Mouse (Mus musculus) adrenal gland, postnatal 10 days (tissue): ENCODE measurements around the gene Aatk. TPM values are rescaled to one million over a fixed set of nuclear protein-coding genes. Genes with fewer than 3 reads are reported as not detected.

Experiments
- DNase-seq: peaks from one replicate; pipeline ENCODE4 v3.0.0; 2021; ENCODE audit warnings: mixed read lengths
- total RNA-seq, 2 experiments: library from RNA; stranded (reverse); gene quantifications; 2 replicates each; pipeline ENCODE4 v1.2.3; 2021

Gene Aatk
- total RNA-seq, 2 experiments from 2014 or later, result 16.3 to 23.5 TPM

GRCm38 (mm10) chr11:119989115-119989564 is 57.8 kb downstream of the Aatk start:
- peak; percentile 74 for DNase-seq

- peak; percentile 49 for DNase-seq
Measured at GRCm38 (mm10) chr11:119988391-119988790, 58.6 kb downstream of the Aatk start.

GRCm38 (mm10) chr11:119987876-119988275 is 59.1 kb downstream of the Aatk start:
- no peak for DNase-seq

- DNase-seq, result no peak
Measured at GRCm38 (mm10) chr11:119986751-119987425, 60.1 kb downstream of the Aatk start.

GRCm38 (mm10) chr11:119983151-119983550 is 63.8 kb downstream of the Aatk start:
- DNase-seq, result peak; percentile 50

GRCm38 (mm10) chr11:119982236-119982635 is 64.7 kb downstream of the Aatk start:
- DNase-seq, result no peak

- DNase-seq, result no peak
Measured at GRCm38 (mm10) chr11:119981769-119982168, 65.2 kb downstream of the Aatk start.

GRCm38 (mm10) chr11:119979596-119980385 is 67.2 kb downstream of the Aatk start:
- DNase-seq, result peak; percentile 38

- DNase-seq, result no peak
Measured at GRCm38 (mm10) chr11:119978701-119979100, 68.3 kb downstream of the Aatk start.

- DNase-seq, result peak; percentile 56
Measured at GRCm38 (mm10) chr11:119975739-119976501, 71.0 kb downstream of the Aatk start.

- peak; percentile 68 for DNase-seq
Measured at GRCm38 (mm10) chr11:119973789-119974188, 73.2 kb downstream of the Aatk start.

- no peak for DNase-seq
Measured at GRCm38 (mm10) chr11:119970021-119970851, 76.7 kb downstream of the Aatk start.

- DNase-seq, result no peak
Measured at GRCm38 (mm10) chr11:119967892-119968291, 79.1 kb downstream of the Aatk start.

GRCm38 (mm10) chr11:119967401-119967800 is 79.6 kb downstream of the Aatk start:
- no peak for DNase-seq

- DNase-seq, result no peak
Measured at GRCm38 (mm10) chr11:119966294-119966693, 80.7 kb downstream of the Aatk start.

GRCm38 (mm10) chr11:119965053-119965452 is 81.9 kb downstream of the Aatk start:
- no peak for DNase-seq

- DNase-seq, result no peak
Measured at GRCm38 (mm10) chr11:119961511-119961910, 85.5 kb downstream of the Aatk start.

GRCm38 (mm10) chr11:119960671-119961070 is 86.3 kb downstream of the Aatk start:
- no peak for DNase-seq

GRCm38 (mm10) chr11:119959714-119960113 is 87.3 kb downstream of the Aatk start:
- DNase-seq, result no peak

- no peak for DNase-seq
Measured at GRCm38 (mm10) chr11:119958856-119959255, 88.1 kb downstream of the Aatk start.
